10 mouse cellular contexts compared by ENCODE assay signal in genomic region chr5:139724336-139725116, GRCm38 (mm10). TPM values are rescaled to one million over a fixed set of nuclear protein-coding genes. Genes with fewer than 3 reads are reported as not detected.
DNase-seq lines count a peak whose midpoint lies in the region; ATAC-seq lines count a peak whose summit lies in the region.
"Had no signal": no experiment of that assay in that cellular context is flagged by ENCODE, and none has a peak within 500 bp of the region (broad histone marks: within the 10 kb centered on the region; RNA-seq: fewer than 3 reads in every experiment).

No protein-coding gene starts in this region.

- 43% methylated on average over 10 of the region's 10 CpGs for WGBS in hindbrain, embryonic 10.5 days
- 62% methylated on average over 10 of the region's 10 CpGs for WGBS in hindbrain, embryonic 13.5 days
- 20% methylated on average over 10 of the region's 10 CpGs for WGBS in embryonic facial prominence, embryonic 14.5 days
- WGBS in limb, embryonic 13.5 days = 11% methylated on average over 10 of the region's 10 CpGs

- ATAC-seq in hindbrain, embryonic 13.5 days (ENCODE audit: low FRiP score) = no peak
- ATAC-seq in embryonic facial prominence, embryonic 14.5 days (ENCODE audit: low read depth) = peak; percentile 31; the same call in 1 of the 2 replicates
- ATAC-seq in limb, embryonic 13.5 days (ENCODE audit: low FRiP score, low read depth) = no peak; the same call in 1 of the 2 replicates

- DNase-seq in hindbrain, embryonic 10.5 days (ENCODE audit: low spot score) = peak; percentile 71
- no peak for DNase-seq in embryonic facial prominence, embryonic 14.5 days (ENCODE audit: low spot score)
- no peak for DNase-seq in thymus, adult 18-20 months
- no peak for DNase-seq in spleen, postnatal 36 days (ENCODE audit: low spot score in 2 of 2)
- DNase-seq in ovary, adult 18-20 months (ENCODE audit: low spot score) = no peak
- DNase-seq: cerebellum, adult 2 months had no signal

- H3K4me1 ChIP-seq in hindbrain, embryonic 10.5 days (replicated peaks) = peaks cover 35% of the 10 kb centered on the region
- peaks cover 13% of the 10 kb centered on the region for H3K4me1 ChIP-seq in hindbrain, embryonic 13.5 days (replicated peaks)
- peaks cover 21% of the 10 kb centered on the region for H3K4me1 ChIP-seq in brown adipose tissue, adult 24 weeks (ENCODE audit: control insufficient read depth, insufficient read depth, insufficient read length, low read length)
- H3K4me1 ChIP-seq in embryonic facial prominence, embryonic 14.5 days (ENCODE audit: control insufficient read depth, insufficient read depth, low read length) = peaks cover 9% of the 10 kb centered on the region; the same call in 1 of the 2 replicates
- H3K4me1 ChIP-seq in limb, embryonic 13.5 days = peaks cover 14% of the 10 kb centered on the region

- no peak overlapping the region for H3K9ac ChIP-seq in hindbrain, embryonic 13.5 days
- 0 out of 2 replicates have a peak overlapping the region, but pooled peaks have one; percentile 5 for H3K9ac ChIP-seq in embryonic facial prominence, embryonic 14.5 days (ENCODE audit: low read depth, low read length)
- H3K9ac ChIP-seq in limb, embryonic 13.5 days = no peak overlapping the region
- H3K9ac ChIP-seq: liver, embryonic 14.5 days had no signal

- H3K36me3 ChIP-seq in hindbrain, embryonic 10.5 days = no peaks in the 10 kb centered on the region
- peaks cover 3% of the 10 kb centered on the region; the same call in 1 of the 2 replicates for H3K36me3 ChIP-seq in hindbrain, embryonic 13.5 days
- no peaks in the 10 kb centered on the region for H3K36me3 ChIP-seq in embryonic facial prominence, embryonic 14.5 days (ENCODE audit: control insufficient read depth, insufficient read depth, low read length)
- H3K36me3 ChIP-seq in limb, embryonic 13.5 days = no peaks in the 10 kb centered on the region

- no peak overlapping the region for H3K4me2 ChIP-seq in hindbrain, embryonic 13.5 days
- no peak overlapping the region for H3K4me2 ChIP-seq in embryonic facial prominence, embryonic 14.5 days (ENCODE audit: low read depth, low read length)
- no peak overlapping the region for H3K4me2 ChIP-seq in limb, embryonic 13.5 days (replicated peaks)

- 0 out of 2 replicates have a peak overlapping the region, but pooled peaks have one; percentile 0 for H3K4me3 ChIP-seq in hindbrain, embryonic 10.5 days
- H3K4me3 ChIP-seq in hindbrain, embryonic 13.5 days = no peak overlapping the region
- no peak overlapping the region for H3K4me3 ChIP-seq in brown adipose tissue, adult 24 weeks (ENCODE audit: insufficient read depth, low read depth, low read length)
- H3K4me3 ChIP-seq in embryonic facial prominence, embryonic 14.5 days (ENCODE audit: low read depth, low read length) = no peak overlapping the region
- no peak overlapping the region for H3K4me3 ChIP-seq in limb, embryonic 13.5 days

- peak overlapping the region; percentile 83 for H3K27ac ChIP-seq in hindbrain, embryonic 10.5 days
- H3K27ac ChIP-seq in hindbrain, embryonic 13.5 days = no peak overlapping the region
- 0 out of 2 replicates have a peak overlapping the region, but pooled peaks have one; percentile 10 for H3K27ac ChIP-seq in brown adipose tissue, adult 24 weeks (replicated peaks; ENCODE audit: low read depth, low read length)
- H3K27ac ChIP-seq in embryonic facial prominence, embryonic 14.5 days (replicated peaks; ENCODE audit: low read depth, low read length) = no peak overlapping the region
- peak overlapping the region; percentile 44 for H3K27ac ChIP-seq in limb, embryonic 13.5 days
- H3K27ac ChIP-seq: liver, embryonic 14.5 days had no signal

- H3K27me3 ChIP-seq in hindbrain, embryonic 10.5 days (ENCODE audit: insufficient read depth, poor library complexity, severe bottlenecking) = no peaks in the 10 kb centered on the region
- no peaks in the 10 kb centered on the region for H3K27me3 ChIP-seq in hindbrain, embryonic 13.5 days
- H3K27me3 ChIP-seq in embryonic facial prominence, embryonic 14.5 days (replicated peaks; ENCODE audit: control insufficient read depth, insufficient read depth, low read length) = no peaks in the 10 kb centered on the region
- H3K27me3 ChIP-seq in limb, embryonic 13.5 days = no peaks in the 10 kb centered on the region

- no peaks in the 10 kb centered on the region for H3K9me3 ChIP-seq in hindbrain, embryonic 10.5 days
- H3K9me3 ChIP-seq in hindbrain, embryonic 13.5 days = no peaks in the 10 kb centered on the region
- H3K9me3 ChIP-seq in embryonic facial prominence, embryonic 14.5 days (ENCODE audit: control insufficient read depth, low read length) = no peaks in the 10 kb centered on the region
- no peaks in the 10 kb centered on the region for H3K9me3 ChIP-seq in limb, embryonic 13.5 days

RNA-seq across cellular contexts. Expression of gene Micall2, which starts 11.6 kb away (rescaled TPM):
- 6.9 and 10.2 TPM in 2 replicates for polyA plus RNA-seq in hindbrain, embryonic 10.5 days (2016; fragmentation: Nextera tagmentation; extraction: Ambion mirVana)
- 8.1 TPM in 2 replicates for polyA plus RNA-seq in hindbrain, embryonic 13.5 days (2015; fragmentation: Nextera tagmentation; extraction: Ambion mirVana)
- polyA plus RNA-seq in brown adipose tissue, adult 24 weeks (2012; ENCODE audit: insufficient read depth, insufficient read length, missing spikeins) = 0.46 and 0.75 TPM in 2 replicates
- polyA plus RNA-seq in embryonic facial prominence, embryonic 14.5 days (2014; fragmentation: Nextera tagmentation; extraction: Ambion mirVana) = 5.5 and 5.8 TPM in 2 replicates
- polyA plus RNA-seq in limb, embryonic 13.5 days (2015; fragmentation: Nextera tagmentation; extraction: Ambion mirVana) = 5.4 and 5.9 TPM in 2 replicates

RNA-seq across cellular contexts. Expression of gene Ints1, which starts 50.9 kb away (rescaled TPM):
- 34.8 and 39.0 TPM in 2 replicates for polyA plus RNA-seq in hindbrain, embryonic 10.5 days (2016; fragmentation: Nextera tagmentation; extraction: Ambion mirVana)
- 24.7 and 27.3 TPM in 2 replicates for polyA plus RNA-seq in hindbrain, embryonic 13.5 days (2015; fragmentation: Nextera tagmentation; extraction: Ambion mirVana)
- 15.5 and 15.9 TPM in 2 replicates for polyA plus RNA-seq in brown adipose tissue, adult 24 weeks (2012; ENCODE audit: insufficient read depth, insufficient read length, missing spikeins)
- polyA plus RNA-seq in embryonic facial prominence, embryonic 14.5 days (2014; fragmentation: Nextera tagmentation; extraction: Ambion mirVana) = 28.0 and 31.9 TPM in 2 replicates
- 25.2 and 29.2 TPM in 2 replicates for polyA plus RNA-seq in limb, embryonic 13.5 days (2015; fragmentation: Nextera tagmentation; extraction: Ambion mirVana)

Comparison
In these comparisons a context has a peak if more than half of its experiments do, and no peak if none do; other contexts are left out.
1. H3K27ac ChIP-seq: peak in hindbrain, embryonic 10.5 days (single experiment), brown adipose tissue, adult 24 weeks (single experiment) and limb, embryonic 13.5 days (single experiment); none in hindbrain, embryonic 13.5 days (single experiment) and embryonic facial prominence, embryonic 14.5 days (single experiment).